Mouse (Mus musculus) lung, embryonic 15.5 days (tissue): Measurements from ENCODE around the gene Mbnl2. TPM values are rescaled to one million over a fixed set of nuclear protein-coding genes. Genes with fewer than 3 reads are reported as not detected.

Experiments
- ATAC-seq: fragments of 200-750 bp; cut with Nextera tagmentation; 2 replicates; pipeline ENCODE4 v1.8.0; 2017; ENCODE audit warnings: moderate number of reproducible peaks, borderline replicate concordance; ENCODE audit not compliant: low FRiP score, low TSS enrichment; ENCODE audit errors: extremely low read depth
- H3K27ac ChIP-seq: fragments of 300-500 bp; sonication (generic); 2 replicates; pipeline ENCODE4 v1.5.1; 2015; ENCODE audit warnings: moderate library complexity, mild to moderate bottlenecking, inconsistent platforms
- H3K27me3 ChIP-seq: fragments of 300-500 bp; sonication (generic); 2 replicates; pipeline ENCODE4 v1.6.1; 2015; ENCODE audit warnings: inconsistent platforms
- H3K36me3 ChIP-seq: fragments of 300-500 bp; sonication (generic); 2 replicates; pipeline ENCODE4 v1.6.1; 2015; ENCODE audit warnings: inconsistent platforms
- H3K4me1 ChIP-seq: fragments of 300-500 bp; sonication (generic); 2 replicates; pipeline ENCODE4 v1.6.1; 2015; ENCODE audit warnings: inconsistent platforms
- H3K4me2 ChIP-seq: fragments of 300-500 bp; sonication (generic); 2 replicates; pipeline ENCODE4 v1.6.1; 2015; ENCODE audit warnings: inconsistent platforms, mild to moderate bottlenecking, moderate library complexity
- H3K4me3 ChIP-seq: fragments of 300-500 bp; sonication (generic); 2 replicates; pipeline ENCODE4 v1.5.1; 2015; ENCODE audit warnings: mild to moderate bottlenecking, inconsistent platforms
- H3K9ac ChIP-seq: fragments of 300-500 bp; sonication (generic); 2 replicates; pipeline ENCODE4 v1.6.1; 2015; ENCODE audit warnings: inconsistent platforms
- H3K9me3 ChIP-seq: fragments of 300-500 bp; sonication (generic); 2 replicates; pipeline ENCODE4 v1.6.1; 2016; ENCODE audit warnings: inconsistent platforms
- WGBS: fragments of 180-500 bp; shearing (Covaris S2); methylation state at CpG from one replicate; pipeline ENCODE4 v1.1.7; 2015; 5-methylcytosine and 5-hydroxymethylcytosine counted together
- polyA plus RNA-seq: library from polyadenylated mRNA; unstranded; fragments of >200 nt; fragmentation: Nextera tagmentation; extraction: Ambion mirVana; gene quantifications from 2 replicates; pipeline ENCODE4 v1.2.1, GENCODE M21; 2015

Gene Mbnl2
- polyA plus RNA-seq, 1 experiment from 2014 or later: 141 TPM

DNA sequence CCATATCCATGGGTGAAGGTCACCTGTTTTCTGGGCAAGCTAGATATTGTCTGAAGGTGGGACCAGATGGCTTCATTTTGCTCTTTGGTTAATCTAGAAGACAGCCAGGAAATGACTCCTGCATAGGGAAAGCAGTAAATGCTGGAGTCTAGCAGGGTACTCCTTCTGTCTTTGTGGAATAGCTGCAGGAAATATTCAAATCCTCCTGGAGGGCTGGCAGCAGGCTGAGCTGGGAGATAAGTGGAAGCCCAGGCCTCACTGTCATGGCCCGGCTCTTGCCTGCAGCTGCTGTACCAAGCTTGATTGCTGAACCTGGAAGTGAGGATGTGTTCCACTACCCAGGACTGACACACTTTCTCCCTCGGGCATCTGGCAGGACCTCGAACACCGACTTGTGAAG, 191.3 kb downstream of the Mbnl2 start:
- no peak overlapping the region for H3K9ac ChIP-seq
- H3K27me3 ChIP-seq: no peaks in the 10 kb centered on the region
- WGBS: 80% methylated on average over 4 of the region's 4 CpGs
- no peak overlapping the region for H3K4me2 ChIP-seq
- no peaks in the 10 kb centered on the region for H3K36me3 ChIP-seq
- H3K27ac ChIP-seq: no peak overlapping the region
- H3K4me3 ChIP-seq: no peak overlapping the region
- no peaks in the 10 kb centered on the region for H3K9me3 ChIP-seq
- H3K4me1 ChIP-seq: no peaks in the 10 kb centered on the region
- no peak for ATAC-seq

- H3K36me3 ChIP-seq: no peaks in the 10 kb centered on the region
- no peaks in the 10 kb centered on the region for H3K27me3 ChIP-seq
- H3K4me3 ChIP-seq: no peak overlapping the region
- ATAC-seq: no peak
- 74% methylated on average over 14 of the region's 14 CpGs for WGBS
- no peak overlapping the region for H3K27ac ChIP-seq
- H3K9ac ChIP-seq: no peak overlapping the region
- H3K4me2 ChIP-seq: no peak overlapping the region
- H3K4me1 ChIP-seq: no peaks in the 10 kb centered on the region
- no peaks in the 10 kb centered on the region for H3K9me3 ChIP-seq
Measured at GRCm38 (mm10) chr14:120469126-120469790, 193.8 kb downstream of the Mbnl2 start.

- WGBS: 55% methylated on average over 7 of the region's 7 CpGs
- Histone ChIP-seq H3K9me3 (no peaks in the 10 kb centered on the region), H3K4me1 (peaks cover 8% of the 10 kb centered on the region), H3K27ac (no peak overlapping the region), H3K4me2 (peak overlapping the region; percentile 61), H3K36me3 (no peaks in the 10 kb centered on the region), H3K27me3 (no peaks in the 10 kb centered on the region), H3K4me3 (peak overlapping the region; percentile 93; the same call in 1 of the 2 replicates), H3K9ac (no peak overlapping the region)
- no peak for ATAC-seq
Measured at GRCm38 (mm10) chr14:120476186-120476697, 200.8 kb downstream of the Mbnl2 start.

- Histone ChIP-seq H3K4me2 (peak overlapping the region; percentile 61), H3K27me3 (no peaks in the 10 kb centered on the region), H3K36me3 (peaks cover 5% of the 10 kb centered on the region), H3K27ac (peak overlapping the region; percentile 97), H3K9me3 (no peaks in the 10 kb centered on the region), H3K4me1 (peaks cover 16% of the 10 kb centered on the region), H3K9ac (peak overlapping the region; percentile 58), H3K4me3 (peak overlapping the region; percentile 93)
- WGBS: under 1% methylated on average over 46 of the region's 46 CpGs
- ATAC-seq: peak; percentile 95
Measured at GRCm38 (mm10) chr14:120477288-120477981, 202.0 kb downstream of the Mbnl2 start.

DNA sequence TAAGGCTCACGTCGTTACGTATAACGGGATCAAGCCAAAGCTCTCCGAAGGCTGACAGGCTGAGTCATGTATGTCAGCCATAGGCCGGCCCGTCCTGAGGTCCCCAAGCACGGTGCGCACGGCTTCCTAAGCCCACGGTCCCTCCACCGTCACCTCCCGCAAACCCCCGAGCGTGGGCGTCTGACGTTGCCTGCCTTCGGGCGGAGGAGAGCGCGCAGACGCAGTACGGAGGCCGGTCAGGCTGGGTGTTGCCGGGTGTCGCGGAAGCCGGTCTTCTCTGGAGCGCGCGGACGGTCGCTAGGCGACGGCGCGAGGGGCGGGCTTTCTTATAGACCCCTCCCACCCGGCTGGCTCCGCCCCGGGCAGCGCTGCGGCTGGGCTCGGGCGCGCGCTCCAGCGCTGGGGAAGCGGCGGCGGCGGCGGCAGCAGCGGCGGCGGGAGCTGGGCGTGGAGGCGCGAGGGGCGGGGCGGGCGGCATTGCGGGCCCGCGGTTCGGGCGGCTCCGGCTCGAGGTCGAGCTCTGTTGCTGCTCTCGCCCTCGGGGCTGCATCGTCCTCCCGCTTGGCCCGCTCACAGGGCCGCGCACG, 202.6 kb downstream of the Mbnl2 start, which contains the start of gene Rap2a:
Rap2a (plus strand) TSS at position 463 of the 587 bp plus-strand sequence.
- Histone ChIP-seq H3K36me3 (peaks cover 9% of the 10 kb centered on the region), H3K4me3 (peak within 1 kb of the TSS; percentile 93), H3K4me1 (peaks cover 16% of the 10 kb centered on the region), H3K9me3 (no peaks in the 10 kb centered on the region), H3K27me3 (no peaks in the 10 kb centered on the region), H3K4me2 (peak within 1 kb of the TSS; percentile 61), H3K27ac (peak within 1 kb of the TSS; percentile 97), H3K9ac (peak within 1 kb of the TSS; percentile 83)
- ATAC-seq: peak; percentile 92
- 2% methylated on average over 64 of the region's 78 CpGs for WGBS

GRCm38 (mm10) chr14:120478641-120479341, 203.3 kb downstream of the Mbnl2 start:
- peak overlapping the region; percentile 93 for H3K4me3 ChIP-seq
- no peaks in the 10 kb centered on the region for H3K27me3 ChIP-seq
- H3K9ac ChIP-seq: peak overlapping the region; percentile 83
- H3K27ac ChIP-seq: peak overlapping the region; percentile 97
- peaks cover 12% of the 10 kb centered on the region for H3K36me3 ChIP-seq
- H3K4me1 ChIP-seq: peaks cover 19% of the 10 kb centered on the region
- ATAC-seq: peak; percentile 6; the same call in 1 of the 2 replicates
- WGBS: under 1% methylated on average over 62 of the region's 62 CpGs
- H3K4me2 ChIP-seq: peak overlapping the region; percentile 59
- H3K9me3 ChIP-seq: no peaks in the 10 kb centered on the region

DNA sequence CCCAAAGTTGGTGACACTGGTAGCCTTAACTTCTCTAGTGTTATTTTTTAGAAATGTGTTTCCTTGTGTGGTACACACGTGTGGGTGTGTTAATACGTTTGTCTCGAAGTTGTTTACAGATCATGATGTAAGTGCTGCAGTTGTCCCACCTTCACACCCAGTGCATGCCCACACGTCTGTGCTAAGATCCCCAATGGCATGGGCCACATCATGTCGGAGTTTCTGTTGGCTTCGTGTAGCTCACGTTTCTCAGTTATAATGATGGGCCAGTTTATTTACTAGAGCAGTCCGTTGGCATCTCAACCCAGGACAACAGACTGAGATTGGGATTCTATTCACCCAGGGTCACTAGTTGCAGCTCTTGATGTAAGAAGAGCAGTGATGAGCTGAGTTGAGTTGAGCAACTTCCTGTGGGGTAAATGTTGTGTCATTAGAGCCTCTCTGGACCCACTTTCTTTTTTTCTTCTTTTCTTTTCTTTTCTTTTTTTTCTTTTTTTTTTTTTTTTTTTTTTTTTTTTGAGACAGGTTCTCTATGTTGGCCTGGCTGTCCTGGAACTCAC, 205.0 kb downstream of the Mbnl2 start:
- Histone ChIP-seq H3K9me3 (no peaks in the 10 kb centered on the region), H3K27ac (no peak overlapping the region), H3K9ac (no peak overlapping the region), H3K4me1 (peaks cover 27% of the 10 kb centered on the region), H3K27me3 (no peaks in the 10 kb centered on the region), H3K36me3 (peaks cover 17% of the 10 kb centered on the region), H3K4me2 (peak overlapping the region; percentile 59), H3K4me3 (peak overlapping the region; percentile 93)
- 55% methylated on average over 8 of the region's 8 CpGs for WGBS
- no peak for ATAC-seq

- H3K9ac ChIP-seq: no peak overlapping the region
- H3K27me3 ChIP-seq: no peaks in the 10 kb centered on the region
- no peak overlapping the region for H3K27ac ChIP-seq
- 92% methylated on average over 4 of the region's 4 CpGs for WGBS
- H3K4me2 ChIP-seq: peak overlapping the region; percentile 59
- H3K4me3 ChIP-seq: peak overlapping the region; percentile 93
- H3K9me3 ChIP-seq: no peaks in the 10 kb centered on the region
- no peak for ATAC-seq
- H3K4me1 ChIP-seq: peaks cover 29% of the 10 kb centered on the region
- H3K36me3 ChIP-seq: peaks cover 17% of the 10 kb centered on the region
Measured at GRCm38 (mm10) chr14:120480927-120481326, 205.5 kb downstream of the Mbnl2 start.

Other genes with a start within 250 kb of the Mbnl2 start
- gene Oxgr1, start 233.2 kb upstream of the Mbnl2 start, polyA plus RNA-seq: 0.04 TPM in 1 of 2 replicates, not detected in the other
- gene Rap2a, start 202.8 kb downstream of the Mbnl2 start, polyA plus RNA-seq: 41.2 and 43.2 TPM in 2 replicates